Comparison of ENCODE assay signal across 8 mouse cellular contexts in genomic region chr8:105276292-105277120, GRCm38 (mm10). TPM values are rescaled to one million over a fixed set of nuclear protein-coding genes. Genes with fewer than 3 reads are reported as not detected.
DNase-seq lines count a peak whose midpoint lies in the region; ATAC-seq and TF ChIP-seq lines count a peak whose summit lies in the region.

No protein-coding gene starts in this region.

- no peaks in the 10 kb centered on the region; the same call in 1 of the 2 replicates for H3K9me3 ChIP-seq in G1E (replicated peaks)
- no peaks in the 10 kb centered on the region for H3K9me3 ChIP-seq in limb, embryonic 12.5 days
- no peaks in the 10 kb centered on the region for H3K9me3 ChIP-seq in midbrain, embryonic 12.5 days

- H3K27me3 ChIP-seq in G1E (ENCODE audit: insufficient read depth, low read length) = peaks cover 42% of the 10 kb centered on the region
- H3K27me3 ChIP-seq in limb, embryonic 12.5 days = peaks cover 97% of the 10 kb centered on the region
- peaks cover 95% of the 10 kb centered on the region for H3K27me3 ChIP-seq in midbrain, embryonic 12.5 days

- peak overlapping the region; percentile 85 for H3K4me2 ChIP-seq in limb, embryonic 12.5 days
- peak overlapping the region; percentile 79 for H3K4me2 ChIP-seq in midbrain, embryonic 12.5 days (replicated peaks)

- peaks cover 21% of the 10 kb centered on the region for H3K36me3 ChIP-seq in G1E (replicated peaks)
- peaks cover 9% of the 10 kb centered on the region for H3K36me3 ChIP-seq in limb, embryonic 12.5 days
- peaks cover 12% of the 10 kb centered on the region; the same call in 1 of the 2 replicates for H3K36me3 ChIP-seq in midbrain, embryonic 12.5 days

- WGBS in limb, embryonic 12.5 days = 3% methylated on average over 30 of the region's 30 CpGs
- 4% methylated on average over 30 of the region's 30 CpGs for WGBS in midbrain, embryonic 12.5 days

- no peak overlapping the region for H3K27ac ChIP-seq in limb, embryonic 12.5 days
- H3K27ac ChIP-seq in midbrain, embryonic 12.5 days (replicated peaks) = no peak overlapping the region

- H3K4me3 ChIP-seq in G1E (ENCODE audit: low read depth, low read length) = peak overlapping the region; percentile 71
- peak overlapping the region; percentile 44 for H3K4me3 ChIP-seq in limb, embryonic 12.5 days (replicated peaks)
- peak overlapping the region; percentile 45 for H3K4me3 ChIP-seq in midbrain, embryonic 12.5 days

- DNase-seq in CD4-positive, CD25-positive, alpha-beta regulatory T cell, adult 2 months (ENCODE audit: low read depth, low spot score) = peak; percentile 31
- DNase-seq in G1E (ENCODE audit: low spot score) = peak; percentile 77
- DNase-seq in heart, postnatal 4 days = peak; percentile 72
- peak; percentile 32 for DNase-seq in thymus, postnatal 0 days (ENCODE audit: low spot score)

- H3K4me1 ChIP-seq in G1E (ENCODE audit: insufficient read depth, low read depth, low read length) = peaks cover 52% of the 10 kb centered on the region
- H3K4me1 ChIP-seq in limb, embryonic 12.5 days (replicated peaks) = peaks cover 26% of the 10 kb centered on the region
- peaks cover 27% of the 10 kb centered on the region for H3K4me1 ChIP-seq in midbrain, embryonic 12.5 days

- no peak for ATAC-seq in CD4-positive, CD25-positive, alpha-beta regulatory T cell, adult 4 months
- ATAC-seq in G1E (ENCODE audit: extremely low read depth, insufficient number of reproducible peaks, low FRiP score, poor library complexity, severe bottlenecking) = peak; percentile 93
- peak; percentile 46 for ATAC-seq in erythroid progenitor cell, adult 5-6 weeks (replicated peaks; ENCODE audit: low FRiP score, poor library complexity, severe bottlenecking)
- ATAC-seq in limb, embryonic 12.5 days (ENCODE audit: insufficient number of reproducible peaks, insufficient read depth, low FRiP score, low TSS enrichment, low read depth) = peak; percentile 67; the same call in 1 of the 2 replicates
- peak; percentile 81 for ATAC-seq in midbrain, embryonic 12.5 days (ENCODE audit: low FRiP score, low read depth)

- no peak for TF ChIP-seq CTCF in G1E (IDR thresholded peaks at IDR 0.05; ENCODE audit: low read depth, low read length)

- H3K9ac ChIP-seq in limb, embryonic 12.5 days (replicated peaks) = peak overlapping the region; percentile 55
- H3K9ac ChIP-seq in midbrain, embryonic 12.5 days (replicated peaks) = peak overlapping the region; percentile 61

RNA-seq across cellular contexts. Expression of gene Nol3, which starts 0.6 kb away (rescaled TPM):
- under 1 TPM in 1 of 2 experiments, not detected in 1; 0.15 TPM for polyA plus RNA-seq in CD4-positive, CD25-positive, alpha-beta regulatory T cell, adult 4 months (2017; shearing (Covaris generic))
- total RNA-seq in G1E (2014; fragmentation: Nextera tagmentation) (0.39 and 0.60 TPM in 2 replicates), G1E (2017) (0.41 and 0.49 TPM in 2 replicates)
- 0.60 and 0.77 TPM in 2 replicates for polyA plus RNA-seq in G1E (2012)
- total RNA-seq in erythroid progenitor cell, adult 5-6 weeks (2015; ENCODE audit: low replicate concordance) = not detected in 2 replicates
- not detected in 2 replicates for total RNA-seq in erythroid progenitor cell, adult 5-6 weeks (2017; ENCODE audit: low replicate concordance)
- total RNA-seq in heart, postnatal 4 days (2021) = 10 to 100 TPM in 1 of 2 experiments, 1 to 10 TPM in 1; 9.9 to 11.0 TPM
- 1.6 TPM in 2 replicates for polyA plus RNA-seq in limb, embryonic 12.5 days (2016; fragmentation: Nextera tagmentation; extraction: Ambion mirVana)
- polyA plus RNA-seq in midbrain, embryonic 12.5 days (2016; fragmentation: Nextera tagmentation; extraction: Ambion mirVana) = 3.3 and 3.9 TPM in 2 replicates
- 0.42 and 0.47 TPM in 2 replicates for polyA plus RNA-seq in thymus, postnatal 0 days (2015; fragmentation: Nextera tagmentation; extraction: Ambion mirVana)

RNA-seq across cellular contexts. Expression of gene Hsf4, which starts 6.9 kb away (rescaled TPM):
- polyA plus RNA-seq in CD4-positive, CD25-positive, alpha-beta regulatory T cell, adult 4 months (2017; shearing (Covaris generic)) = under 1 TPM; 0.26 to 0.39 TPM
- total RNA-seq in G1E (2014; fragmentation: Nextera tagmentation) = 0.49 and 0.68 TPM in 2 replicates
- total RNA-seq in G1E (2017) = 0.70 and 0.93 TPM in 2 replicates
- polyA plus RNA-seq in G1E (2012) = 0.33 and 0.39 TPM in 2 replicates
- not detected in 2 replicates for total RNA-seq in erythroid progenitor cell, adult 5-6 weeks (2015; ENCODE audit: low replicate concordance)
- not detected in 2 replicates for total RNA-seq in erythroid progenitor cell, adult 5-6 weeks (2017; ENCODE audit: low replicate concordance)
- 1 to 10 TPM in 1 of 2 experiments, under 1 TPM in 1; 0.81 to 1.5 TPM for total RNA-seq in heart, postnatal 4 days (2021)
- polyA plus RNA-seq in limb, embryonic 12.5 days (2016; fragmentation: Nextera tagmentation; extraction: Ambion mirVana) = 0.13 and 0.18 TPM in 2 replicates
- 0.14 TPM in 1 of 2 replicates, not detected in the other for polyA plus RNA-seq in midbrain, embryonic 12.5 days (2016; fragmentation: Nextera tagmentation; extraction: Ambion mirVana)
- polyA plus RNA-seq in thymus, postnatal 0 days (2015; fragmentation: Nextera tagmentation; extraction: Ambion mirVana) = not detected in 2 replicates

RNA-seq across cellular contexts. Expression of gene Fbxl8, which starts 12.1 kb away (rescaled TPM):
- 10 to 100 TPM; 16.5 to 27.6 TPM for polyA plus RNA-seq in CD4-positive, CD25-positive, alpha-beta regulatory T cell, adult 4 months (2017; shearing (Covaris generic))
- total RNA-seq in G1E (2014; fragmentation: Nextera tagmentation) = 6.8 and 8.0 TPM in 2 replicates
- total RNA-seq in G1E (2017) = 6.0 and 6.9 TPM in 2 replicates
- 8.9 and 9.6 TPM in 2 replicates for polyA plus RNA-seq in G1E (2012)
- 2.5 TPM in 1 of 2 replicates, not detected in the other for total RNA-seq in erythroid progenitor cell, adult 5-6 weeks (2015; ENCODE audit: low replicate concordance)
- total RNA-seq in erythroid progenitor cell, adult 5-6 weeks (2017; ENCODE audit: low replicate concordance) = 0.08 TPM in 1 of 2 replicates, not detected in the other
- total RNA-seq in heart, postnatal 4 days (2021) = 1 to 10 TPM; 3.7 TPM
- 1.7 and 1.9 TPM in 2 replicates for polyA plus RNA-seq in limb, embryonic 12.5 days (2016; fragmentation: Nextera tagmentation; extraction: Ambion mirVana)
- polyA plus RNA-seq in midbrain, embryonic 12.5 days (2016; fragmentation: Nextera tagmentation; extraction: Ambion mirVana) = 0.77 and 0.87 TPM in 2 replicates
- polyA plus RNA-seq in thymus, postnatal 0 days (2015; fragmentation: Nextera tagmentation; extraction: Ambion mirVana) = 7.6 and 8.2 TPM in 2 replicates

RNA-seq across cellular contexts. Expression of gene Tradd, which starts 12.1 kb away (rescaled TPM):
- polyA plus RNA-seq in CD4-positive, CD25-positive, alpha-beta regulatory T cell, adult 4 months (2017; shearing (Covaris generic)) = 10 to 100 TPM; 58.1 to 76.0 TPM
- total RNA-seq in G1E (2014; fragmentation: Nextera tagmentation) = 12.5 and 14.2 TPM in 2 replicates
- 20.8 and 23.4 TPM in 2 replicates for total RNA-seq in G1E (2017)
- polyA plus RNA-seq in G1E (2012) = 27.9 and 30.0 TPM in 2 replicates
- total RNA-seq in erythroid progenitor cell, adult 5-6 weeks (2015; ENCODE audit: low replicate concordance) = 5.8 and 6.7 TPM in 2 replicates
- 2.7 TPM in 1 of 2 replicates, not detected in the other for total RNA-seq in erythroid progenitor cell, adult 5-6 weeks (2017; ENCODE audit: low replicate concordance)
- 10 to 100 TPM in 1 of 2 experiments, 1 to 10 TPM in 1; 9.4 to 10.1 TPM for total RNA-seq in heart, postnatal 4 days (2021)
- polyA plus RNA-seq in limb, embryonic 12.5 days (2016; fragmentation: Nextera tagmentation; extraction: Ambion mirVana) = 16.0 and 16.6 TPM in 2 replicates
- 11.0 and 14.6 TPM in 2 replicates for polyA plus RNA-seq in midbrain, embryonic 12.5 days (2016; fragmentation: Nextera tagmentation; extraction: Ambion mirVana)
- polyA plus RNA-seq in thymus, postnatal 0 days (2015; fragmentation: Nextera tagmentation; extraction: Ambion mirVana) = 51.0 and 57.0 TPM in 2 replicates

RNA-seq across cellular contexts. Expression of gene 4931428F04Rik, which starts 13.2 kb away (rescaled TPM):
- 1 to 10 TPM in 1 of 2 experiments, under 1 TPM in 1; 0.90 to 2.6 TPM for polyA plus RNA-seq in CD4-positive, CD25-positive, alpha-beta regulatory T cell, adult 4 months (2017; shearing (Covaris generic))
- total RNA-seq in G1E (2014; fragmentation: Nextera tagmentation) (7.8 and 9.0 TPM in 2 replicates), G1E (2017) (2.6 and 2.8 TPM in 2 replicates)
- polyA plus RNA-seq in G1E (2012) = 1.5 and 2.0 TPM in 2 replicates
- 1.7 TPM in 1 of 2 replicates, not detected in the other for total RNA-seq in erythroid progenitor cell, adult 5-6 weeks (2015; ENCODE audit: low replicate concordance)
- 1.7 TPM in 1 of 2 replicates, not detected in the other for total RNA-seq in erythroid progenitor cell, adult 5-6 weeks (2017; ENCODE audit: low replicate concordance)
- 1 to 10 TPM; 6.0 to 7.5 TPM for total RNA-seq in heart, postnatal 4 days (2021)
- polyA plus RNA-seq in limb, embryonic 12.5 days (2016; fragmentation: Nextera tagmentation; extraction: Ambion mirVana) = 15.6 and 19.6 TPM in 2 replicates
- polyA plus RNA-seq in midbrain, embryonic 12.5 days (2016; fragmentation: Nextera tagmentation; extraction: Ambion mirVana) = 54.8 and 59.8 TPM in 2 replicates
- polyA plus RNA-seq in thymus, postnatal 0 days (2015; fragmentation: Nextera tagmentation; extraction: Ambion mirVana) = 3.2 and 4.2 TPM in 2 replicates
